Mouse (Mus musculus): Measurements from ENCODE around the gene Reep6. TPM values are rescaled to one million over a fixed set of nuclear protein-coding genes. Genes with fewer than 3 reads are reported as not detected.

Gene Reep6
- under 1 TPM in 2 of 26 experiments, not detected in 24; 0.32 to 0.37 TPM for total RNA-seq (2018; cell fraction: chromatin; rRNA removed)
- total RNA-seq (2018; cell fraction: cytosol; rRNA removed) = under 1 TPM in 24 of 26 experiments, not detected in 2; 0.05 to 0.48 (median 0.17) TPM
- under 1 TPM in 1 of 26 experiments, not detected in 25; 0.81 TPM for total RNA-seq (2018; cell fraction: nucleus; rRNA removed)
- polyA plus RNA-seq (2018) = 0.14 to 0.42 TPM (median 0.14 TPM) in 3 replicates

- Histone ChIP-seq H3K36me3 (ENCODE audit: inconsistent target) (no peaks in the 10 kb centered on the region), H3K27ac (no peak within 1 kb of the TSS)
- 11% methylated on average over 34 of the region's 36 CpGs for WGBS (ENCODE audit: missing documents)
Observed at GRCm38 (mm10) chr10:80329273-80330081, at the start of gene Reep6, which contains the start of gene Pcsk4. Gene Reep6, plus strand, starts transcription at chr10:80329953. Gene Pcsk4, minus strand, starts transcription at chr10:80329498.

DNA sequence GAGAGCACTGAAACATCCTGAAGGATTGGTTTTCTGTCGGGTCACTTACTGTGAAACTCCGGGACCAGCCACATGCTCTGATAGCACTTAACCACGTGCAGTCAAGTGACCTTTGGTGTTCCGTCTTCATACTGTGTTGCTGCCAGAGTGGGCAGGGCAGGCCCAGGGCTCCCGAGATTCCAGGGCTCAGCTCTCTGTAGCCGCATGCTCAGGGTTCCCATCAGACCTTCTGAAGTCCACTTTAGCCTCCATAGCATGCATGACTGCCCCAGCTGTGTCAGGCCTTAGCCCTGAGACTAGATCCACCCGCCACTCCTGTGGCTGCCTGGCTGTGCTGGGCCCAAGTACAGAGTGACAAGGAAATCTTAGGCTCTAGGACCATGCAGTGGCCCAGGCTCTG lies 48.4 kb upstream of the Reep6 start:
- 99% methylated on average over 7 of the region's 7 CpGs for WGBS (ENCODE audit: missing documents)
- Histone ChIP-seq H3K4me3 (ENCODE audit: inconsistent target) (no peak overlapping the region), H3K79me2 (ENCODE audit: inconsistent target) (no peaks in the 10 kb centered on the region; the same call in 1 of the 2 replicates), H3K27ac (no peak overlapping the region), H3K36me3 (ENCODE audit: inconsistent target) (peaks cover 81% of the 10 kb centered on the region)

More at GRCm38 (mm10) chr10:80329273-80330081, at the start of gene Reep6, which contains the start of gene Pcsk4:
- Histone ChIP-seq H3K4me3 (ENCODE audit: inconsistent target) (no peak within 1 kb of the TSS), H3K79me2 (ENCODE audit: inconsistent target) (no peaks in the 10 kb centered on the region)

- Histone ChIP-seq H3K27ac (no peak overlapping the region), H3K36me3 (ENCODE audit: inconsistent target) (peaks cover 77% of the 10 kb centered on the region), H3K79me2 (ENCODE audit: inconsistent target) (no peaks in the 10 kb centered on the region), H3K4me3 (ENCODE audit: inconsistent target) (no peak overlapping the region)
- WGBS (ENCODE audit: missing documents) = 75% methylated on average over 6 of the region's 8 CpGs
Observed at GRCm38 (mm10) chr10:80281921-80282371, 47.8 kb upstream of the Reep6 start.

- 90% methylated on average over 20 of the region's 20 CpGs for WGBS (ENCODE audit: missing documents)
- Histone ChIP-seq H3K27ac (no peak overlapping the region), H3K79me2 (ENCODE audit: inconsistent target) (no peaks in the 10 kb centered on the region), H3K36me3 (ENCODE audit: inconsistent target) (peaks cover 69% of the 10 kb centered on the region), H3K4me3 (ENCODE audit: inconsistent target) (no peak overlapping the region)
Observed at GRCm38 (mm10) chr10:80282481-80283441, 47.0 kb upstream of the Reep6 start.

DNA sequence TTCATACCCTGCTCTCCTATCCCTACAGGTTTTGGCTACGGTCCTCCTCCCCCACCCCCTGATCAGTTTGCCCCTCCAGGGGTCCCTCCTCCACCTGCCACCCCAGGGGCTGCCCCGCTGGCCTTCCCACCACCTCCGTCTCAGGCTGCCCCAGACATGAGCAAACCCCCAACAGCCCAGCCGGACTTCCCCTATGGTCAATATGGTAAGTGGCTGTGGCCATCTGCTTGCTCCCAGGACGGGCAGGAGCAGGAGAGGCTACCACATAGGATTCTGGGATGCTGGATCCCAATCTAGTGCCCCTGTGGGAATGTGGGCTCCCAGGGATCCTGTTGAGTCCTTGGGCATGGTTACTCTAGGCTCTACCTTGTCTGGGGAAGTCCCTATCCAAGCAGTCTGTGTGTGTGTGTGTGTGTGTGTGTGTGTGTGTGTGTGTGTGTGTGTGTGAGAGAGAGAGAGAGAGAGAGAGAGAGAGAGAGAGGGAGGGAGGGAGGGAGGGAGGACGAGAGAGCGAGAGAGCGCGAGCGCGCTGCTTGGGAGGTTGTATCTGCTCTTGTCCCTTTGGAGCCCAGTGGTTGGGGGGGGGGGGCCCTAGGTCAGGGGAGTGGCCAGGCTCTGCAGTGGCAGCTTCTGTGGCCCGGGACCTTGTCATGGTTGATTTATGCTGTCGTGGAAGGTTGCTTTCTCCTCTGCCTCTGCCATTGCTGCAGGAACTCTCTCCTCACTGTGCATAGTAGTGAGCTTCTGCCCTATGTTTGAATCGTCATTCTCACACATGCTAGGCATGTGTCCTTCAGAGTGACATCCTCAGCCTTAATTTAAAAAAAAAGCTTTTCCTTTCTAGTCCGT lies 44.3 kb upstream of the Reep6 start:
- WGBS (ENCODE audit: missing documents) = 76% methylated on average over 9 of the region's 15 CpGs
- Histone ChIP-seq H3K79me2 (ENCODE audit: inconsistent target) (no peaks in the 10 kb centered on the region), H3K36me3 (ENCODE audit: inconsistent target) (peaks cover 44% of the 10 kb centered on the region), H3K27ac (no peak overlapping the region), H3K4me3 (ENCODE audit: inconsistent target) (no peak overlapping the region)

- Histone ChIP-seq H3K4me3 (ENCODE audit: inconsistent target) (no peak overlapping the region), H3K36me3 (ENCODE audit: inconsistent target) (peaks cover 31% of the 10 kb centered on the region), H3K27ac (no peak overlapping the region), H3K79me2 (ENCODE audit: inconsistent target) (peaks cover 6% of the 10 kb centered on the region)
- 95% methylated on average over 11 of the region's 12 CpGs for WGBS (ENCODE audit: missing documents)
Observed at GRCm38 (mm10) chr10:80288097-80288496, 41.7 kb upstream of the Reep6 start.

- Histone ChIP-seq H3K36me3 (ENCODE audit: inconsistent target) (peaks cover 25% of the 10 kb centered on the region), H3K27ac (no peak overlapping the region), H3K79me2 (ENCODE audit: inconsistent target) (peaks cover 12% of the 10 kb centered on the region), H3K4me3 (ENCODE audit: inconsistent target) (no peak overlapping the region)
- WGBS (ENCODE audit: missing documents) = 74% methylated on average over 8 of the region's 8 CpGs
Observed at GRCm38 (mm10) chr10:80288657-80289056, 41.1 kb upstream of the Reep6 start.

GRCm38 (mm10) chr10:80292251-80293146 lies 37.3 kb upstream of the Reep6 start, which contains the start of gene Rps15:
Gene Rps15, plus strand, starts transcription at chr10:80292453.
- under 1% methylated on average over 72 of the region's 72 CpGs for WGBS (ENCODE audit: missing documents)
- peaks cover 10% of the 10 kb centered on the region for H3K36me3 ChIP-seq (ENCODE audit: inconsistent target)
- peak within 1 kb of the TSS; percentile 95 for H3K4me3 ChIP-seq (ENCODE audit: inconsistent target)
- peaks cover 13% of the 10 kb centered on the region for H3K79me2 ChIP-seq (ENCODE audit: inconsistent target)
- peak within 1 kb of the TSS; percentile 72 for H3K27ac ChIP-seq

GRCm38 (mm10) chr10:80293325-80293724 lies 36.4 kb upstream of the Reep6 start:
- Histone ChIP-seq H3K27ac (peak overlapping the region; percentile 72), H3K4me3 (ENCODE audit: inconsistent target) (peak overlapping the region; percentile 95), H3K36me3 (ENCODE audit: inconsistent target) (peaks cover 10% of the 10 kb centered on the region), H3K79me2 (ENCODE audit: inconsistent target) (peaks cover 13% of the 10 kb centered on the region)
- 20% methylated on average over 14 of the region's 14 CpGs for WGBS (ENCODE audit: missing documents)

GRCm38 (mm10) chr10:80294311-80294710 lies 35.4 kb upstream of the Reep6 start:
- WGBS (ENCODE audit: missing documents) = 95% methylated on average over 4 of the region's 4 CpGs
- H3K36me3 ChIP-seq (ENCODE audit: inconsistent target) = peaks cover 10% of the 10 kb centered on the region
- H3K4me3 ChIP-seq (ENCODE audit: inconsistent target) = no peak overlapping the region
- H3K27ac ChIP-seq = no peak overlapping the region
- H3K79me2 ChIP-seq (ENCODE audit: inconsistent target) = peaks cover 13% of the 10 kb centered on the region

DNA sequence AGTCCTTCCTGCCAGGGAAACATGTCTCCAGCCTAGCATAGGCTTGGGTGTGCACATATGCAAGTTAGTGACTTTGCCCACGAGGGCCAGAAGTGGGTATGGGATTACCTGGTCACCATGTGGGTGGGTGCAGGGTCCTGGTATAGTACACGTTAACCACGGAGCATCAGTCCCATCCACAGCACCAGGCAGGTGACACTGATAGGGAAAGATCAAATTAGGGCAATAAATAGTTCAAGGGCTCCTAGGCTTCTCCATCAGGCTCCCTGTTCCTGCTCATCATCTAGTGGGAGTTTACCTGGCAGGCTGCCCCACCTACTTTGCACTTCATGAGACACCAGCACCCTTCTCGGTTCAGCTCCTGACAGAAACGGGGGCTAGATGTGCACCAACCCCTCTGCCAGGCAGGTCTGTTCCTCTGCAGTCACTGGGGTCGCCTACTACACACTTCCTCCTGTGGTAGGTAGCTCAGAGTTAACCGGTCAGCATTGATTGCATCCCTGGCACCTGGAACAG lies 34.9 kb upstream of the Reep6 start:
- no peak overlapping the region for H3K27ac ChIP-seq

DNA sequence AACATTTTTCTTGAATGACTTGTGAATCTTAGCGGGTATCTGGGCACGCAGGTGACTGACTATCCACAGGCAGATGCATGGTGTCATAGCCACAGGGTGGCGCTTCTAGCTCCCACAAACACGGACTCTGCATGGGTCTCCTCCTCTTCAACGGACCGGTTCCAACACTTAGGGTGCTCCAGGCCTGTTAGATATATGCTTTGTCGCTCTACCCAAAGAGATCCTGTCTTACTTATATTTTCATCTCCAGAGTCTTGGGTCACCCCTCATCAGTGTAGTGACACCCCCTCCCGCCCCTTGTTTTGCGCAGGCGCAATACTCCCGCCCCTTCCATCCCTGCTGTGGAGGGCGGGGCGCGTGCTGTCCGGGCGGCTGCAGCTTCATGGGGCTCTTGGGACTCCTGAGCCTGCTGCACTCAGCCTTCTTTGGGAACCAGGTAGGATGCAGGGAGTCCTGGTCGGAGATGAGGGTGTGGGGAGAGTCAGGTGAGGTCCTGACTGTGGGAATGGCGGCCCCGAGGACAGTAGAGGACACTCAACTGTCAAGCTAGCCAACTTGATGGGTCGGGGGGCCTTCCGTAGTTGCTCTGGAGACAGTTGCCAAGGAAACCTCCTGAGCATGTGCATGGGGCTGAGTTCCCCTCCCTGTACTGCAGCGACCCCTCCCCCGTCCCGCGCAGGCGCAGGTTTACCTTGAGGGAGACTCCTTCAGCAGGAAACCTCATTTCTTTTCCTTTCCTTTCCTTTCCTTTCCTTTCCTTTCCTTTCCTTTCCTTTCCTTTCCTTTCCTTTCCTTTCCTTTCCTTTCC lies 33.9 kb upstream of the Reep6 start, which contains the start of gene Apc2:
TSS of gene Apc2 (plus strand) at position 360 of the 808 bp plus-strand sequence.
- peaks cover 13% of the 10 kb centered on the region for H3K79me2 ChIP-seq (ENCODE audit: inconsistent target)
- no peak within 1 kb of the TSS for H3K27ac ChIP-seq
- H3K36me3 ChIP-seq (ENCODE audit: inconsistent target) = peaks cover 10% of the 10 kb centered on the region
- WGBS (ENCODE audit: missing documents) = 9% methylated on average over 23 of the region's 26 CpGs
- H3K4me3 ChIP-seq (ENCODE audit: inconsistent target) = no peak within 1 kb of the TSS; the same call in 1 of the 2 replicates

More for the DNA sequence above, 34.9 kb upstream of the Reep6 start:
- H3K36me3 ChIP-seq (ENCODE audit: inconsistent target) = peaks cover 10% of the 10 kb centered on the region
- H3K4me3 ChIP-seq (ENCODE audit: inconsistent target) = no peak overlapping the region
- peaks cover 13% of the 10 kb centered on the region for H3K79me2 ChIP-seq (ENCODE audit: inconsistent target)
- 78% methylated on average over 7 of the region's 7 CpGs for WGBS (ENCODE audit: missing documents)

All from macrophage (primary cell).